Mouse (Mus musculus): ENCODE results near the gene Acot3. TPM values are rescaled to one million over a fixed set of nuclear protein-coding genes. Genes with fewer than 3 reads are reported as not detected.
"Not testable (repeated sequence)": the region's sequence is repeated elsewhere in the genome, so short reads cannot be mapped to it uniquely, and the experiment has no call there.

Gene Acot3
- polyA plus RNA-seq, 1 experiment from 2014 or later = 0.13 TPM

DNA sequence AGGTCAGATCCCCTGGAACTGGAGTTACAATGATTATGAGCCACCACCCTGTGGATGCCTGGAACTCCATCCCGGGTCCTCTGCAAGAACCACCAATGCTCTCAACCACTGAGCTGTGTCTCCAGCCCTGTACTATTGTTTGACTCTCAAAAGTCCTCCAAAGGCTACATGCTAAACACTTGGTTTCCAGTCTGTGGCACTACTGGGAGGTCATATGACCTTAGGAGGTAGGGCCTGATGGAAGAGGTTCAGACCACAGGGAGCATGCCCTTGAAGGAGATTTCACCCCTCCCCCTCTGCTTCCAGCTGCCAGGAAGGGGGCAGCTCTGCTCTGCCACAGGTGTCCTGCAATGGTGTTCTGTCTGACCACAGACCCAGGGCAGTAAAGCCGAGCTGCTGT lies 18.6 kb upstream of the Acot3 start:
- not testable (repeated sequence) for H3K4me2 ChIP-seq (ENCODE audit: low read depth, low read length); DNase-seq (ENCODE audit: low spot score); ATAC-seq (ENCODE audit: low read depth); H3K4me3 ChIP-seq (ENCODE audit: low read depth, low read length); H3K9ac ChIP-seq (ENCODE audit: low read depth, low read length); H3K9me3 ChIP-seq (ENCODE audit: control insufficient read depth, low read length); H3K36me3 ChIP-seq (ENCODE audit: control insufficient read depth, insufficient read depth, low read length); H3K27me3 ChIP-seq (replicated peaks; ENCODE audit: control insufficient read depth, insufficient read depth, low read length); H3K27ac ChIP-seq (replicated peaks; ENCODE audit: low read depth, low read length); H3K4me1 ChIP-seq (ENCODE audit: control insufficient read depth, insufficient read depth, low read length)
- 64% methylated on average over 2 of the region's 2 CpGs for WGBS

DNA sequence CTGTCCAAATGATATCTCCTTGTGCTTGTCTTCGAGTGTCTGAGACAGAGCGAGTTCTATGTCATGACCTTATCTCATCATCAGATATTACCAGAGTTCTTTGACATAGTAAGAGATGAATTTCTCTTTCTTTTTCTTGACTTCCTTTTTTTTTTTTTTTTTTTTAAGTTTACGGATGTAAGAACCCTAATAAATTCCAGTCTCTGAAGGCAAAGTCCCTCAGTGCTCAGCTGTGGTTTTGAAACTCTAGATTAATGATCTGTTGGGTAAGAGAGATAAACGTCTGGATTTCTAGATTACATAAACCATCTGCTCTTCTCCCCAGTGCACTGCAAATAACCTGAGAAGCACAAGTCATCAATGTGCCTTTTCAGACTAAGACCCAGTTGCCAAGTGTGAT lies 17.8 kb upstream of the Acot3 start:
- no peak for ATAC-seq (ENCODE audit: low read depth)
- WGBS = 48% methylated on average over 4 of the region's 4 CpGs
- Histone ChIP-seq H3K9ac (ENCODE audit: low read depth, low read length) (no peak overlapping the region), H3K4me3 (ENCODE audit: low read depth, low read length) (no peak overlapping the region), H3K27ac (replicated peaks; ENCODE audit: low read depth, low read length) (no peak overlapping the region), H3K9me3 (ENCODE audit: control insufficient read depth, low read length) (no peaks in the 10 kb centered on the region), H3K4me2 (ENCODE audit: low read depth, low read length) (no peak overlapping the region), H3K36me3 (ENCODE audit: control insufficient read depth, insufficient read depth, low read length) (no peaks in the 10 kb centered on the region), H3K4me1 (ENCODE audit: control insufficient read depth, insufficient read depth, low read length) (no peaks in the 10 kb centered on the region), H3K27me3 (replicated peaks; ENCODE audit: control insufficient read depth, insufficient read depth, low read length) (no peaks in the 10 kb centered on the region)
- DNase-seq (ENCODE audit: low spot score) = no peak

DNA sequence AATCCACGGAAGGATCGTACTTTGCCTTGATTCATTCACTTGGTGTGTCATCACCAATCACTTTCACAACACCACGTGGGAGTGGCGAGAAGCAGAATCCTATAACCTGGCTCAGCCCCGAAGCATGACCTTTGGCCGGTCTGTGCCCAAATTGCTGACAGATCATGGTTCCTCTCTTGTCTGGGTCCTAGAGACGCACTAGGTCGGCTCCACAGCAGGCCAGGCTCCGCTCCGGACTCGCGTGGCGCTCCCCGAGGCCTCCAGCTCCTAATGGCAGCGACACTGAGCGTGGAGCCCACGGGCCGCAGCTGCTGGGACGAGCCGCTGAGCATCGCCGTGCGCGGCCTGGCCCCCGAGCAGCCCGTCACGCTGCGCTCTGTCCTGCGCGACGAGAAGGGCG lies 13.7 kb upstream of the Acot3 start, which contains the start of gene Acot4:
Acot4 (plus strand) TSS at position 139 of the 400 bp plus-strand sequence.
- not testable (repeated sequence) for H3K9me3 ChIP-seq (ENCODE audit: control insufficient read depth, low read length); H3K4me1 ChIP-seq (ENCODE audit: control insufficient read depth, insufficient read depth, low read length); H3K36me3 ChIP-seq (ENCODE audit: control insufficient read depth, insufficient read depth, low read length); ATAC-seq (ENCODE audit: low read depth); H3K27me3 ChIP-seq (replicated peaks; ENCODE audit: control insufficient read depth, insufficient read depth, low read length); H3K27ac ChIP-seq (replicated peaks; ENCODE audit: low read depth, low read length); DNase-seq (ENCODE audit: low spot score)
- peak within 1 kb of the TSS; percentile 45 for H3K4me3 ChIP-seq (ENCODE audit: low read depth, low read length)
- peak within 1 kb of the TSS; percentile 64 for H3K9ac ChIP-seq (ENCODE audit: low read depth, low read length)
- H3K4me2 ChIP-seq (ENCODE audit: low read depth, low read length) = peak within 1 kb of the TSS; percentile 71
- WGBS = 5% methylated on average over 14 of the region's 32 CpGs

DNA sequence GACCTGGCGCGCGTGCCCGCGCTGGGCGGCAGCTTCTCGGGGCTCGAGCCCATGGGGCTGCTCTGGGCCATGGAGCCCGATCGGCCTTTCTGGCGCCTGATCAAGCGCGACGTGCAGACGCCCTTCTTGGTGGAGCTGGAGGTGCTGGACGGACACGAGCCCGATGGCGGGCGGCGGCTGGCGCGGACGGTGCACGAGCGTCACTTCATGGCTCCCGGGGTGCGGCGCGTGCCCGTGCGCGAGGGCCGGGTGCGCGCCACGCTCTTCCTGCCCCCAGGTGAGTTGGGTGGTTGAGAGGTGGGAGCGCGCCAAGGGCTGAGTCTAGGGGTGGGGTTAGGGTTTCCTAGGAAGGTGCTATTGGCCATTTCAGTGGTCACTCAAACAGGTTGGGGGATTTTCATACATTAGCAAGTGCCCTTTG lies 13.2 kb upstream of the Acot3 start, which contains the start of gene Gm49366:
Gm49366 (plus strand) TSS at position 245 of the 421 bp plus-strand sequence.
- H3K9ac ChIP-seq (ENCODE audit: low read depth, low read length) = peak within 1 kb of the TSS; percentile 64
- WGBS = 4% methylated on average over 24 of the region's 39 CpGs
- H3K4me2 ChIP-seq (ENCODE audit: low read depth, low read length) = peak within 1 kb of the TSS; percentile 71
- not testable (repeated sequence) for H3K36me3 ChIP-seq (ENCODE audit: control insufficient read depth, insufficient read depth, low read length); H3K9me3 ChIP-seq (ENCODE audit: control insufficient read depth, low read length); H3K27me3 ChIP-seq (replicated peaks; ENCODE audit: control insufficient read depth, insufficient read depth, low read length); H3K27ac ChIP-seq (replicated peaks; ENCODE audit: low read depth, low read length); H3K4me1 ChIP-seq (ENCODE audit: control insufficient read depth, insufficient read depth, low read length)
- peak within 1 kb of the TSS; percentile 45 for H3K4me3 ChIP-seq (ENCODE audit: low read depth, low read length)
- peak; percentile 1 for DNase-seq (ENCODE audit: low spot score)
- ATAC-seq (ENCODE audit: low read depth) = 0 out of 2 replicates have a peak, but pooled peaks have one; percentile 53

DNA sequence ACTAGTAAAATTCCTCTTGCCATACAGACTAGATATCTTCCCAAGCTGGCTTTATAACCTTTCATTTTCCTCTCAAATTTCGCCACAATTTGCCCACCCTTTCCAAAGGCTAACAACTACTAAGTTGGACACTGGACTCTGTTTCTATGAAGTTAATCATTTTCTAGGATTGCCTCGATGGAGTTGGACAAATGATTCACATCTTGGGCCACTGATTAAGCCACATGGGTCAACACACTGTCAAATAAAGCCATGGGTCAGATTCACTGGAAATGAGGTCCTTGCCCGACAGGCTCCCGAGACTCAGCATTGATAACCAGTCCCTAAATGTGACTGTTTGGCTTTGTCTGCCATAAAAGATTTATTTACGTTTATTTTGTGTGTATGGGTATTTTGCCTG lies 9.7 kb upstream of the Acot3 start:
- no peak overlapping the region for H3K4me3 ChIP-seq (ENCODE audit: low read depth, low read length)
- no peaks in the 10 kb centered on the region for H3K4me1 ChIP-seq (ENCODE audit: control insufficient read depth, insufficient read depth, low read length)
- no peak overlapping the region for H3K27ac ChIP-seq (replicated peaks; ENCODE audit: low read depth, low read length)
- DNase-seq (ENCODE audit: low spot score) (no peak), ATAC-seq (ENCODE audit: low read depth) (no peak)
- H3K9ac ChIP-seq (ENCODE audit: low read depth, low read length) = no peak overlapping the region
- no peak overlapping the region for H3K4me2 ChIP-seq (ENCODE audit: low read depth, low read length)
- 86% methylated on average over 5 of the region's 5 CpGs for WGBS
- no peaks in the 10 kb centered on the region for H3K36me3 ChIP-seq (ENCODE audit: control insufficient read depth, insufficient read depth, low read length)
- H3K27me3 ChIP-seq (replicated peaks; ENCODE audit: control insufficient read depth, insufficient read depth, low read length) = no peaks in the 10 kb centered on the region
- H3K9me3 ChIP-seq (ENCODE audit: control insufficient read depth, low read length) = peaks cover 8% of the 10 kb centered on the region

DNA sequence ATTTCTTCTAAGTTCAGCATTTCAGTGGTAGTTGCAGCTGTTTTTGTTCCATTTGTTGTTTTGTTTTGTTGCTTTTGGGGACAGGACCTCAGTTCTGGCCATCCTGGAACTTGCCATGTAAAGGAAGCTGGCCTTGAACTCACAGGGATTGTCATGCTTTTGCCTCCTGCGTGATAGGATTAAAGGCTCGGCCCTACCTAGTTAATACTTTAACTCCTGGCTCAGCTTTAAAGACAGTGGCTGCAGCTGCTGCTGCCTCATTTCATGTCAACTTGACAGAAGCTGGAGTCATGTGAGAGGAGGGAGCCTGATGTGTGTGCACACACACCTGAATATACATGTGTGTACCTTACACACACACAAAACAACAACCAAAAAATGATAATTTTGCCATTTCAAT lies 7.9 kb upstream of the Acot3 start:
- H3K4me2 ChIP-seq (ENCODE audit: low read depth, low read length) = no peak overlapping the region
- H3K9me3 ChIP-seq (ENCODE audit: control insufficient read depth, low read length) = peaks cover 18% of the 10 kb centered on the region
- no peak overlapping the region for H3K9ac ChIP-seq (ENCODE audit: low read depth, low read length)
- DNase-seq (ENCODE audit: low spot score) (no peak), ATAC-seq (ENCODE audit: low read depth) (no peak)
- no peaks in the 10 kb centered on the region for H3K4me1 ChIP-seq (ENCODE audit: control insufficient read depth, insufficient read depth, low read length)
- H3K27me3 ChIP-seq (replicated peaks; ENCODE audit: control insufficient read depth, insufficient read depth, low read length) = no peaks in the 10 kb centered on the region
- H3K36me3 ChIP-seq (ENCODE audit: control insufficient read depth, insufficient read depth, low read length) = no peaks in the 10 kb centered on the region
- 71% methylated on average over 2 of the region's 2 CpGs for WGBS
- no peak overlapping the region for H3K4me3 ChIP-seq (ENCODE audit: low read depth, low read length)
- H3K27ac ChIP-seq (replicated peaks; ENCODE audit: low read depth, low read length) = no peak overlapping the region

DNA sequence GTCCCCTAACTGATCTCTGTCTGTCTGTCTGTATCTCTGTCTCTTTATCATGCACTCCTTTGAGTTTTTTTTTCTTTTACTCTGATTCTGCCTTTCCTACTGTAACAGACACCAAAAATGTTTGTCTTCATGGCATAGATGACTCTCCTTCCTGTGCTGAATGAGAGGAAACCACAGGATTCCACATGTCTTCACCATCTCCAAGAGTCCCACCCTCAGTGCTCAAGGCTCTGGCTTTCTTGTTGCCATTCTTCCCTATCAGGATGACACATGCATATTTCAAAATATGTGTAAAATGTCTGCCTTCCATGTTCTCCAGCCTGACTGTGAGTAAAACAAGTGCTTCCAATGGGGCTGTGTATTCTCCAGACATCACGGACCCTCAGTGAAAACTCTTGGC lies 5.0 kb upstream of the Acot3 start:
- Histone ChIP-seq H3K4me3 (ENCODE audit: low read depth, low read length) (no peak overlapping the region), H3K4me1 (ENCODE audit: control insufficient read depth, insufficient read depth, low read length) (no peaks in the 10 kb centered on the region), H3K27me3 (replicated peaks; ENCODE audit: control insufficient read depth, insufficient read depth, low read length) (no peaks in the 10 kb centered on the region), H3K9me3 (ENCODE audit: control insufficient read depth, low read length) (peaks cover 11% of the 10 kb centered on the region), H3K36me3 (ENCODE audit: control insufficient read depth, insufficient read depth, low read length) (no peaks in the 10 kb centered on the region), H3K4me2 (ENCODE audit: low read depth, low read length) (no peak overlapping the region), H3K27ac (replicated peaks; ENCODE audit: low read depth, low read length) (no peak overlapping the region), H3K9ac (ENCODE audit: low read depth, low read length) (no peak overlapping the region)
- WGBS = 97% methylated on average over 1 of the region's 1 CpGs
- DNase-seq (ENCODE audit: low spot score) (no peak), ATAC-seq (ENCODE audit: low read depth) (no peak)

DNA sequence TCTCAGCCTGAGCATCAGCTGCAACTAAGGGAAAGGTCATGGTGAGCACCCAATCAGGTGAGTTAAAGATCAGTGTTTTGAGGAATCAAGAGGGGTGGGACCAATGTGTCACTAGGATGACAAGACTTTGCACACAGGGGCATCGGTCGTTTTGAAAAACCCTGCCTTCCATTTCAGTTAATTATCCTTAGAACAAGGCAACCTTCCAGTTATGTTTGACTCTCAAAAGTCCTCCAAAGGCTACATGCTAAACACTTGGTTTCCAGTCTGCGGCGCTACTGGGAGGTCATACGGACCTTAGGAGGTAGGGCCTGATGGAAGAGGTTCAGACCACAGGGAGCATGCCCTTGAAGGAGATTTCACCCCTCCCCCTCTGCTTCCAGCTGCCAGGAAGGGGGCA lies 1.2 kb upstream of the Acot3 start:
- H3K4me1 ChIP-seq (ENCODE audit: control insufficient read depth, insufficient read depth, low read length); H3K4me2 ChIP-seq (ENCODE audit: low read depth, low read length); H3K9ac ChIP-seq (ENCODE audit: low read depth, low read length); H3K36me3 ChIP-seq (ENCODE audit: control insufficient read depth, insufficient read depth, low read length); DNase-seq (ENCODE audit: low spot score); H3K4me3 ChIP-seq (ENCODE audit: low read depth, low read length); ATAC-seq (ENCODE audit: low read depth); H3K27ac ChIP-seq (replicated peaks; ENCODE audit: low read depth, low read length): not testable (repeated sequence)
- peaks cover 11% of the 10 kb centered on the region for H3K9me3 ChIP-seq (ENCODE audit: control insufficient read depth, low read length)
- 89% methylated on average over 5 of the region's 5 CpGs for WGBS
- peaks cover 18% of the 10 kb centered on the region; the same call in 1 of the 2 replicates for H3K27me3 ChIP-seq (replicated peaks; ENCODE audit: control insufficient read depth, insufficient read depth, low read length)

DNA sequence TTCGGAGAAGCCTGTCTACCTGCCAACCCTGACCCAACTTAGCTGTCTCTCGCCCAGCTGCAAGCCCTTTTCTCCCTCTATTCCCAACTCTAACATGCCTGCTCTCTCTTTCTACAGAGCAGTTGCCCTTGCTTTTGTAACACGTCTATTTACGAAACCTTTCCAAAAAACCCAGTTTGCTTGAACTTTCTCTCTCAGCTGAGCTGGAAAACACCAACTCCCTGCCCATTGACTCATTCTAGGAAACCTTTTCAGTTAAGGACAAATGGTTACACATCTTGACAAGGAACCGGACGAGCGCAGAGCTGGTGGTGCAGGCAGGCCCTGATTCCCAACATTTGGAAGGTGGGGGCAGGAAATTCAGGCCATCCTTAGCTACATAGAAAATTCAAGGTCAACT lies 665 bp downstream of the Acot3 start:
- Histone ChIP-seq H3K36me3 (ENCODE audit: control insufficient read depth, insufficient read depth, low read length) (no peaks in the 10 kb centered on the region), H3K9ac (ENCODE audit: low read depth, low read length) (no peak overlapping the region), H3K4me2 (ENCODE audit: low read depth, low read length) (no peak overlapping the region), H3K27ac (replicated peaks; ENCODE audit: low read depth, low read length) (no peak overlapping the region), H3K9me3 (ENCODE audit: control insufficient read depth, low read length) (peaks cover 11% of the 10 kb centered on the region), H3K4me1 (ENCODE audit: control insufficient read depth, insufficient read depth, low read length) (no peaks in the 10 kb centered on the region), H3K27me3 (replicated peaks; ENCODE audit: control insufficient read depth, insufficient read depth, low read length) (peaks cover 18% of the 10 kb centered on the region; the same call in 1 of the 2 replicates), H3K4me3 (ENCODE audit: low read depth, low read length) (no peak overlapping the region)
- no peak for DNase-seq (ENCODE audit: low spot score)
- WGBS = 91% methylated on average over 7 of the region's 7 CpGs
- ATAC-seq (ENCODE audit: low read depth) = no peak
